Mouse (Mus musculus) cortical plate, adult 2 months (tissue): ENCODE results near the gene Themis3.

Experiments
- CTCF ChIP-seq: fragments of 200-500 bp; IDR thresholded peaks from 2 replicates; pipeline ENCODE4 v1.5.1; 2011; ENCODE audit warnings: mild to moderate bottlenecking, control low read depth, low read length; ENCODE audit not compliant: insufficient read depth; ENCODE audit errors: extremely low read depth
- POLR2A ChIP-seq: fragments of 200-500 bp; IDR thresholded peaks from 2 replicates; pipeline ENCODE4 v1.6.1; 2011; ENCODE audit warnings: mild to moderate bottlenecking, low read length, control low read depth; ENCODE audit not compliant: insufficient read depth; ENCODE audit errors: extremely low read depth

DNA sequence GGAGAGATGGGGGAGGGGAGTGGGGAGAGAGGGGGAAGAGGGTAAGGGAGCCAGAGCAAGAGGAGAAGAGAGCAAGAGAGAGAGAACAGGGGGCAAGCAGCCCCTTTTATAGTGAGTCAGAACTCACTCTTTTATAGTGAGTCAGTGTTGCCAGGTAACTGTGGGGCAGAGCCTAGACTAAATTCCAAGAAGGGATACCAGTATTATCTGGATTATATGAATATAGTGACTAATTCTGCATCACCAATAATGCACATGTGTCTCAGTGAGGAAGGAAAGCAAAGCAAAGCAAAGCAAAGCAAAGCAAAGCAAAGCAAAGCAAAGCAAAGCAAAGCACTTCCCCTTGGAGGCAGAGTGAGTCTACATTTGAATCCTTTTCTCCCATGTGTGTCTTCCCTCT is 835 bp upstream of the Themis3 start:
- TF ChIP-seq POLR2A: no peak
- TF ChIP-seq CTCF: no peak
